Mouse (Mus musculus): ENCODE measurements around the gene Vegfd. TPM values are rescaled to one million over a fixed set of nuclear protein-coding genes. Genes with fewer than 3 reads are reported as not detected.

Gene Vegfd
- polyA plus RNA-seq, 1 experiment from 2014 or later = 21.7 TPM

DNA sequence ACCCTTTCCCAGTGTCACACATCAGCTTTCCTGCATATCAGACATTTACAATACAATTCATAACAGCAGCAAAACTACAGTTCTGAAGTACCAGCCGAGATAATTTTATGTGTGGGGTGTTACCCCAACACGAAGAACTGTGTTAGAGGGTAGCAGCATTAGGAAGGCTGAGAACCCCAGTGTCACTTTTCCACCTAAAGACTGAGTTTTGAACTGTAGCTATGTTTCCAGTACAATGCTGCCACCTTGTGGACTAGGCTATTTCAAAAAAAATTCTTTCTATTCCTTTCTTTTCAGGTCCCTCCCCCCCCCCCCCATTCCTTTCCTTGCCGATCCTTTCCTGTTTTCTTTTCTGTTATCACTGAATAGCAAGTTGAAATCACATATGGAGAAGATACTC, 76.0 kb downstream of the Vegfd start:
- ATAC-seq (ENCODE audit: low FRiP score, low TSS enrichment) = no peak
- Histone ChIP-seq H3K27me3 (ENCODE audit: insufficient read depth, low read length) (no peaks in the 10 kb centered on the region; the same call in 1 of the 2 replicates), H3K4me2 (replicated peaks; ENCODE audit: low read depth, low read length) (no peak overlapping the region), H3K4me3 (ENCODE audit: low read length) (no peak overlapping the region), H3K4me1 (ENCODE audit: insufficient read depth, low read length) (no peaks in the 10 kb centered on the region), H3K9ac (replicated peaks; ENCODE audit: low read length) (no peak overlapping the region), H3K9me3 (ENCODE audit: low read length) (no peaks in the 10 kb centered on the region), H3K36me3 (ENCODE audit: insufficient read depth, low read length) (no peaks in the 10 kb centered on the region), H3K27ac (ENCODE audit: low read length) (no peak overlapping the region)
- WGBS = 40% methylated on average over 3 of the region's 3 CpGs

Other genes with a start within 250 kb of the Vegfd start
- 66.1 and 73.0 TPM in 2 replicates for gene Ace2, start 234.0 kb upstream of the Vegfd start, polyA plus RNA-seq (2015; fragmentation: Nextera tagmentation; extraction: Ambion mirVana)
- 0.94 and 1.00 TPM in 2 replicates for gene Bmx, start 115.2 kb upstream of the Vegfd start, polyA plus RNA-seq (2015; fragmentation: Nextera tagmentation; extraction: Ambion mirVana)
- 9.4 and 10.7 TPM in 2 replicates for gene Pir, start 104.0 kb upstream of the Vegfd start, polyA plus RNA-seq (2015; fragmentation: Nextera tagmentation; extraction: Ambion mirVana)
- gene Piga, start 46.4 kb downstream of the Vegfd start, polyA plus RNA-seq (2015; fragmentation: Nextera tagmentation; extraction: Ambion mirVana) = 13.6 and 14.7 TPM in 2 replicates
- 0.14 and 0.26 TPM in 2 replicates for gene Asb11, start 63.6 kb downstream of the Vegfd start, polyA plus RNA-seq (2015; fragmentation: Nextera tagmentation; extraction: Ambion mirVana)
- 22.1 and 22.6 TPM in 2 replicates for gene Asb9, start 132.9 kb downstream of the Vegfd start, polyA plus RNA-seq (2015; fragmentation: Nextera tagmentation; extraction: Ambion mirVana)

Measured in kidney, embryonic 16.5 days (tissue).